Mouse (Mus musculus) MEL (cell line): Measurements from ENCODE around the gene Nuak2.

Experiments used
- CTCF ChIP-seq, 3 experiments: IDR thresholded peaks in 2 of 3; conservative IDR thresholded peaks in 1 of 3; 2 replicates each; pipeline ENCODE4 v1.5.1; 2011 to 2012; ENCODE audit warnings: low read length in 3 of 3, low read depth in 2 of 3, mild to moderate bottlenecking in 2 of 3, improper control_type of control experiment in 1 of 3, inconsistent platforms in 1 of 3, mixed read lengths in 1 of 3, moderate library complexity in 1 of 3; ENCODE audit not compliant: control insufficient read depth in 1 of 3, insufficient read depth in 1 of 3, poor library complexity in 1 of 3, severe bottlenecking in 1 of 3
- E2F4 ChIP-seq: IDR thresholded peaks from 2 replicates; pipeline ENCODE4 v1.6.1; 2011; ENCODE audit warnings: low read depth, low read length, improper control_type of control experiment, borderline replicate concordance
- ELF1 ChIP-seq: IDR thresholded peaks from 2 replicates; pipeline ENCODE4 v1.6.1; 2014; ENCODE audit warnings: low read depth, mild to moderate bottlenecking, inconsistent platforms, low read length, improper control_type of control experiment, moderate library complexity
- EP300 ChIP-seq, 2 experiments: IDR thresholded peaks; 2 replicates each; pipeline ENCODE4 v1.6.1; 2011; ENCODE audit warnings: improper control_type of control experiment in 2 of 2, low read length in 2 of 2, low read depth in 1 of 2, mild to moderate bottlenecking in 1 of 2
- GATA1 ChIP-seq: IDR thresholded peaks from 2 replicates; pipeline ENCODE4 v1.6.1; 2011; ENCODE audit warnings: low read depth, low read length, improper control_type of control experiment
- JUND ChIP-seq: IDR thresholded peaks from 2 replicates; pipeline ENCODE4 v1.6.1; 2011; ENCODE audit warnings: low read depth, mild to moderate bottlenecking, improper control_type of control experiment, low read length
- POLR2A ChIP-seq, 2 experiments: IDR thresholded peaks; 2 replicates each; pipeline ENCODE4 v1.6.1; 2011 to 2012; ENCODE audit warnings: low read length in 2 of 2, mild to moderate bottlenecking in 2 of 2, control low read depth in 1 of 2, improper control_type of control experiment in 1 of 2, low read depth in 1 of 2, moderate library complexity in 1 of 2; ENCODE audit not compliant: control insufficient read depth in 1 of 2, insufficient read depth in 1 of 2, poor library complexity in 1 of 2
- POLR2AphosphoS2 ChIP-seq: IDR thresholded peaks from 2 replicates; pipeline ENCODE4 v1.6.1; 2011; ENCODE audit warnings: low read length, improper control_type of control experiment

GRCm38 (mm10) chr1:132375256-132375655 lies 59.3 kb downstream of the Nuak2 start:
- TF ChIP-seq ELF1 (no peak), POLR2AphosphoS2 (no peak), POLR2A (IDR thresholded peaks at IDR 0.05; ENCODE audit: control insufficient read depth in 1 of 2, insufficient read depth in 1 of 2, low read depth in 1 of 2, low read length in 2 of 2, poor library complexity in 1 of 2) (no peak), EP300 (IDR thresholded peaks at IDR 0.05; ENCODE audit: low read depth in 1 of 2, low read length in 2 of 2) (no peak), CTCF (IDR thresholded peaks at IDR 0.05 in 2 of 3, conservative IDR thresholded peaks at IDR 0.05 in 1 of 3; ENCODE audit: control insufficient read depth in 1 of 3, insufficient read depth in 1 of 3, low read depth in 2 of 3, low read length in 3 of 3, poor library complexity in 1 of 3, severe bottlenecking in 1 of 3) (no peak), JUND (no peak), GATA1 (no peak), E2F4 (no peak)
